ENCODE assay signal across 30 mouse cellular contexts in the genomic region with DNA sequence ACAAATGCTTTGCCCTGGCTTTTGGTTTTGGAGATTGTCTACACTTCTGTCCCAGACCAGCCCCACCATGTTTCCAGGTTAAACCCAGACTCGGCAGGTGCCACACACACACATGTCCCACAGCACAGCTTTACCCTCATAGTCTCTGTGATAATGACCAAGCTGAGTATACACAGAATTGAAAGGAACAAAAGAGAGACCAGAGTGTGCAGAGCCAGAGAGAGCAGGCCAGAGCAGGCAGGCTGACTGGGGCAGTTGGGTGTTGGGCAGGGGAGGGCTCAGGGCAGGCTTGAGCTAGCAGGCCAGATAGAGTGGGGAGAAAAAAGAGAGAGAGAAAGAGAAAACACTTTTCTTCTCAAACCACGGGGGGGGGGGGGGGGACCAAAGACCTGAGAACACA. TPM values are rescaled to one million over a fixed set of nuclear protein-coding genes. Genes with fewer than 3 reads are reported as not detected.
"Had no signal": no experiment of that assay in that cellular context is flagged by ENCODE, and none has a peak within 500 bp of the region (broad histone marks: within the 10 kb centered on the region; RNA-seq: fewer than 3 reads in every experiment).

No protein-coding gene starts in this region.

- DNase-seq: kidney, adult 2 months; kidney, postnatal 25 days; layer of hippocampus, adult 9-11 months; liver; lung, adult 18-20 months; lung, postnatal 10 days; lung, postnatal 36 days; retina, postnatal 1 day; right cerebral cortex, postnatal 25 days; thymus, postnatal 36 days had no signal

- H3K27ac ChIP-seq: kidney, postnatal 0 days; layer of hippocampus, adult 2 months; limb, embryonic 10.5 days; limb, embryonic 13.5 days; liver, embryonic 12.5 days; liver, embryonic 15.5 days; lung, embryonic 15.5 days; midbrain, embryonic 10.5 days; midbrain, embryonic 13.5 days; neural tube, embryonic 13.5 days had no signal

- ATAC-seq: liver, embryonic 12.5 days; midbrain, embryonic 13.5 days; midbrain, embryonic 16.5 days had no signal

- H3K4me3 ChIP-seq: layer of hippocampus, adult 2 months; limb, embryonic 10.5 days; limb, embryonic 13.5 days; liver, embryonic 12.5 days; liver, embryonic 15.5 days; lung, embryonic 15.5 days; megakaryocyte, embryonic 14.5 days; midbrain, embryonic 10.5 days; midbrain, embryonic 13.5 days; myocyte; neural tube, embryonic 13.5 days had no signal

- H3K4me1 ChIP-seq: limb, embryonic 13.5 days; liver, embryonic 12.5 days; liver, embryonic 15.5 days; lung, embryonic 15.5 days; megakaryocyte, embryonic 14.5 days; midbrain, embryonic 10.5 days; midbrain, embryonic 13.5 days; neural tube, embryonic 13.5 days had no signal

- H3K9me3 ChIP-seq: limb, embryonic 10.5 days; limb, embryonic 13.5 days; liver, embryonic 12.5 days; liver, embryonic 15.5 days; lung, embryonic 15.5 days; megakaryocyte, embryonic 14.5 days; midbrain, embryonic 10.5 days; midbrain, embryonic 13.5 days; neural tube, embryonic 13.5 days had no signal

- H3K36me3 ChIP-seq: limb, embryonic 10.5 days; limb, embryonic 13.5 days; liver, embryonic 12.5 days; liver, embryonic 15.5 days; lung, embryonic 15.5 days; midbrain, embryonic 10.5 days; midbrain, embryonic 13.5 days; neural tube, embryonic 13.5 days had no signal

- H3K27me3 ChIP-seq: lung, embryonic 15.5 days; midbrain, embryonic 13.5 days; neural tube, embryonic 13.5 days had no signal

- H3K9ac ChIP-seq: limb, embryonic 13.5 days; liver, embryonic 12.5 days; liver, embryonic 15.5 days; lung, embryonic 15.5 days; midbrain, embryonic 13.5 days; neural tube, embryonic 13.5 days had no signal

- H3K4me2 ChIP-seq: limb, embryonic 13.5 days; liver, embryonic 12.5 days; liver, embryonic 15.5 days; lung, embryonic 15.5 days; midbrain, embryonic 13.5 days; neural tube, embryonic 13.5 days had no signal

RNA-seq across cellular contexts. Expression of a gene that starts 19.4 kb away (rescaled TPM):
- total RNA-seq: layer of hippocampus, adult 2 months; layer of hippocampus, postnatal 25 days; left cerebral cortex, adult 18-20 months; left cerebral cortex, postnatal 25 days; monocyte, adult 5-6 weeks; neutrophil, adult 5-6 weeks had no signal
- polyA plus RNA-seq: kidney, adult 2 months; kidney, embryonic 14.5 days; kidney, postnatal 0 days; limb, embryonic 10.5 days; limb, embryonic 13.5 days; liver, embryonic 12.5 days; liver, embryonic 15.5 days; lung, embryonic 15.5 days; midbrain, embryonic 10.5 days; midbrain, embryonic 13.5 days; midbrain, embryonic 16.5 days; myocyte; neural tube, embryonic 13.5 days; urinary bladder, adult 2 months had no signal

RNA-seq across cellular contexts. Expression of a gene that starts 20.6 kb away (rescaled TPM):
- total RNA-seq: layer of hippocampus, adult 2 months; layer of hippocampus, postnatal 25 days; left cerebral cortex, adult 18-20 months; left cerebral cortex, postnatal 25 days; monocyte, adult 5-6 weeks; neutrophil, adult 5-6 weeks had no signal
- polyA plus RNA-seq: kidney, adult 2 months; kidney, embryonic 14.5 days; kidney, postnatal 0 days; limb, embryonic 10.5 days; limb, embryonic 13.5 days; liver, embryonic 12.5 days; liver, embryonic 15.5 days; lung, embryonic 15.5 days; midbrain, embryonic 10.5 days; midbrain, embryonic 13.5 days; midbrain, embryonic 16.5 days; myocyte; neural tube, embryonic 13.5 days; urinary bladder, adult 2 months had no signal
